Mouse (Mus musculus): ENCODE data around the gene Gpc5. TPM values are rescaled to one million over a fixed set of nuclear protein-coding genes. Genes with fewer than 3 reads are reported as not detected.

Gene Gpc5
- polyA plus RNA-seq, 1 experiment, result 0.15 TPM

DNA sequence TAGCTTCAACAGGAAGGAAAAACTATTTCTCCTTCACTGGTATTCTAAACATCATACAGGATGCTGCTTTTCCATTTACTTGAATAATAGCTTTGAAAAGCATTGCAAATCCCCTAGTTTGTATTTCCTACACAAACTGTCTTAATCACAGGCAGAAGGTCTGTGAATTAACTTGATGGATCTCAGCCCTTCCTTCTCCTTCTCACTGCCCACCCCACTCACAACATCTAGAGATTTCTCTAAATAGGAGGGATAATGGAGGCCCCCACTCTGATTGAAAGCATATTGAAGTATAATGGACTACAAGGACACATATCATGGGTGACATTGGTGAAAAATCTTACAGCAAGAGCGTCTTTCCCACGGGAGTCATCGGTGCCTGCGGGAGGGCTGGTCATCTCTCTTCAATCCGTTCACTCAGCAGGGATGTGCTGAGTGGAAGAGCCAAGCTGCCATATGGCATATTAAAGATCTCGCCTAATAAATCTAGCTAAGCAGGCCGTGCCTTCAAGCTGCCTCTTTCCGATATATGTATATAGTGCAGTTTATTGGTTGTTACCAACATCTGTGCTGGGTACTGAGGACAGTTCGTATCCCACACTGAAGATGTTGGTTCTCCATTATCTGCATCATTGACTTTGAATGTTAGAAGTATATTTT lies 1466.3 kb downstream of the Gpc5 start:
- TF ChIP-seq POLR2A (IDR thresholded peaks at IDR 0.05; ENCODE audit: control insufficient read depth, low read depth, low read length) (no peak), CTCF (IDR thresholded peaks at IDR 0.05; ENCODE audit: control insufficient read depth, insufficient read depth, insufficient replicate concordance, low read depth, low read length) (no peak)
- H3K4me3 ChIP-seq (ENCODE audit: control insufficient read depth, low read depth, low read length), result no peak overlapping the region
- no peaks in the 10 kb centered on the region for H3K27me3 ChIP-seq (ENCODE audit: control insufficient read depth, insufficient read depth, low read length)
- no peaks in the 10 kb centered on the region for H3K36me3 ChIP-seq (ENCODE audit: control insufficient read depth, insufficient read depth, low read length)
- no peaks in the 10 kb centered on the region for H3K4me1 ChIP-seq (ENCODE audit: control insufficient read depth, insufficient read depth, low read length)
- H3K27ac ChIP-seq (ENCODE audit: control insufficient read depth, insufficient read depth, low read depth, low read length), result no peak overlapping the region

DNA sequence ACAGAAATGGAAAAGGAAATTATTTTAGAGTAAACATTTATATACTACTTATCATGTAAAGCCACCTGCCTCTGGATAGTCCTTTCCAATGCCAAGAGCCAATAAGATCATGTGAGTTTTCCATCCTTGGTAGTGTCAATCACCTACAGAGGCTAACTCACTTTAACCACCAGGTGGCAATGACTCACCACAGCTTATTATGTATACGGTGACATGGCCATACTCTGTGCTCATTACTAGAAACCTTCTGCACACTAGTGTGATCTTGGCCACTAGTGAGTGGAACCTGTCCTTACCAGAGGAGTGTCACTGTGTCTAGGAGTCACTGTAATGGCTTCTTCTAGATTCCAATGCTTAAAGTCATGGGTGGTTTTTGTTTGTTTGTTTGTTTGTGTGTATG lies 1468.0 kb downstream of the Gpc5 start:
- no peaks in the 10 kb centered on the region for H3K36me3 ChIP-seq (ENCODE audit: control insufficient read depth, insufficient read depth, low read length)
- H3K4me3 ChIP-seq (ENCODE audit: control insufficient read depth, low read depth, low read length), result no peak overlapping the region
- TF ChIP-seq POLR2A (IDR thresholded peaks at IDR 0.05; ENCODE audit: control insufficient read depth, low read depth, low read length) (no peak), CTCF (IDR thresholded peaks at IDR 0.05; ENCODE audit: control insufficient read depth, insufficient read depth, insufficient replicate concordance, low read depth, low read length) (no peak)
- no peaks in the 10 kb centered on the region for H3K4me1 ChIP-seq (ENCODE audit: control insufficient read depth, insufficient read depth, low read length)
- H3K27me3 ChIP-seq (ENCODE audit: control insufficient read depth, insufficient read depth, low read length), result no peaks in the 10 kb centered on the region
- no peak overlapping the region for H3K27ac ChIP-seq (ENCODE audit: control insufficient read depth, insufficient read depth, low read depth, low read length)
